Comparison of ENCODE assay signal across 8 mouse cellular contexts in the genomic region with DNA sequence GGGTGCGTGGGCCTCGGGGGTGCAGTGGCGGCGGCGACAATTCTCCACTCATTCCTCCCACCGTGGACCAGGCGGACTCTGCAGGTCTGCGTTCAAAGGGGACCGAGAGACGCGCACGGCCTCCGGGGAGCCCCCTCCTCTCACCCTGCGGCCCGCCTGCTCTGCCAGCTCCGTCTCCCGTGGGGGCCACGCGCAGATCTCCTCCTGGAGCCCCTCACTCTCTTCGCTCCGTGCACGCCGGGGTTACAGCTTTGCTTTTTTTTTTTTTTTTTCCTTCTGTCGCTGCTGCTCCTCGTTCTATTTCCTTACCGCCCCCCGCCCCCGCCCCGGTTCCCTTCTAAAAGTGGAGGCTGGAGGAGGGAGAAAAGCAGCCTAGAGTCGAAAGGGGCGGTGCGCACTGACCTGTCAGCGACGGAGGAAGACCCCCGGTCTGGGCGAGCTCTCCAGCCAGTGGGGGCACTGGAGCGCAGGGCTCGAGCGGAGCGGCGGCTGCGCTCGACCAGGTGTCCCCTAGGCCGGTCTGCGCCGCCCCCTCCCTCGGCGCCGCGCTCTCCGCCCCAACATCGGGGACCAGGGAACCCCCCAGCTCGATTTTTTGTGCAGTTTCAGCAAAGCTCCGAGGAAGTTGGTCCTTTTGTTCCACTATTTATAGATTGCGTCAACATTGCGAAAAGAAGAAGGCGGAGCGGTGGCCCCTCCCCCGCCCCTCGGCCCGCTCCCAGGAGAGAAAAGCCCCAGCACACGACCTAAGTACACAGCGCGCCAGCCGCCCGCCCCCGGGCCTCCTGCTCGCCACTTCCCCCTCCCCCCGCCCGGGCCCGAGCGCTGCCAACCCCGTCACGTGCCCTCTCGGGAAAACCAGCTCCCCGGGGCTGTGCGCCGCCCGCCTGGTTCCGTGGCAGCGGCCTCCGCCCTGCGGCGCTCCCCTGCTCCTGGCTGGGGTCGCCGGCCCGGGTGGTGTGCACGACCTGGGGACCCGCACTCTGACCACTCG.
DNase-seq lines count a peak whose midpoint lies in the region; ATAC-seq and TF ChIP-seq lines count a peak whose summit lies in the region.

No protein-coding gene starts in this region.

- peak overlapping the region; percentile 94 for H3K4me3 ChIP-seq in bone marrow, adult 2 months (replicated peaks; ENCODE audit: control insufficient read depth, low read depth, low read length)
- peak overlapping the region; percentile 65 for H3K4me3 ChIP-seq in embryonic facial prominence, embryonic 15.5 days (replicated peaks)
- peak overlapping the region; percentile 73 for H3K4me3 ChIP-seq in kidney, embryonic 14.5 days (ENCODE audit: low read length)
- H3K4me3 ChIP-seq in limb, embryonic 15.5 days: peak overlapping the region; percentile 79
- peak overlapping the region; percentile 83 for H3K4me3 ChIP-seq in midbrain, postnatal 0 days (ENCODE audit: low read depth, low read length)

- H3K27ac ChIP-seq in bone marrow, adult 2 months (ENCODE audit: control insufficient read depth, insufficient read depth, low read depth, low read length, poor library complexity): peak overlapping the region; percentile 100
- peak overlapping the region; percentile 93 for H3K27ac ChIP-seq in embryonic facial prominence, embryonic 15.5 days (replicated peaks)
- H3K27ac ChIP-seq in kidney, embryonic 14.5 days (ENCODE audit: low read depth, low read length): peak overlapping the region; percentile 63
- H3K27ac ChIP-seq in limb, embryonic 15.5 days: peak overlapping the region; percentile 98
- peak overlapping the region; percentile 79 for H3K27ac ChIP-seq in midbrain, postnatal 0 days (ENCODE audit: low read depth, low read length)

- under 1% methylated on average over 88 of the region's 90 CpGs for WGBS in bone marrow, adult 2 months
- under 1% methylated on average over 88 of the region's 90 CpGs for WGBS in embryonic facial prominence, embryonic 15.5 days
- under 1% methylated on average over 75 of the region's 90 CpGs for WGBS in kidney, embryonic 14.5 days
- under 1% methylated on average over 88 of the region's 90 CpGs for WGBS in limb, embryonic 15.5 days
- WGBS in midbrain, postnatal 0 days: under 1% methylated on average over 56 of the region's 90 CpGs

- no peaks in the 10 kb centered on the region for H3K9me3 ChIP-seq in embryonic facial prominence, embryonic 15.5 days (replicated peaks)
- H3K9me3 ChIP-seq in kidney, embryonic 14.5 days (ENCODE audit: control insufficient read depth, low read length): no peaks in the 10 kb centered on the region
- no peaks in the 10 kb centered on the region for H3K9me3 ChIP-seq in limb, embryonic 15.5 days
- H3K9me3 ChIP-seq in midbrain, postnatal 0 days (ENCODE audit: low read length): no peaks in the 10 kb centered on the region

- H3K36me3 ChIP-seq in embryonic facial prominence, embryonic 15.5 days: no peaks in the 10 kb centered on the region
- H3K36me3 ChIP-seq in kidney, embryonic 14.5 days (ENCODE audit: control insufficient read depth, insufficient read depth, low read length): no peaks in the 10 kb centered on the region
- no peaks in the 10 kb centered on the region; the same call in 1 of the 2 replicates for H3K36me3 ChIP-seq in limb, embryonic 15.5 days
- no peaks in the 10 kb centered on the region for H3K36me3 ChIP-seq in midbrain, postnatal 0 days (ENCODE audit: insufficient read depth, low read length)

- DNase-seq in A20 (ENCODE audit: low read depth, low spot score): peak; percentile 97
- DNase-seq in heart, adult 9 months (ENCODE audit: low spot score in 2 of 2): peak; percentile 87 to 88
- peak; percentile 82 for DNase-seq in midbrain, postnatal 0 days (ENCODE audit: low spot score)
- DNase-seq in spleen, postnatal 36 days (ENCODE audit: low spot score in 2 of 2): peak; percentile 91 to 93

- no peak for TF ChIP-seq CTCF in bone marrow, adult 2 months (IDR thresholded peaks at IDR 0.05; ENCODE audit: control insufficient read depth, insufficient read depth, low read length)
- no peak for TF ChIP-seq CTCF in midbrain, postnatal 0 days (IDR thresholded peaks at IDR 0.05)

- H3K4me2 ChIP-seq in embryonic facial prominence, embryonic 15.5 days (replicated peaks): peak overlapping the region; percentile 97
- peak overlapping the region; percentile 99 for H3K4me2 ChIP-seq in kidney, embryonic 14.5 days (replicated peaks; ENCODE audit: low read depth, low read length)
- H3K4me2 ChIP-seq in limb, embryonic 15.5 days: peak overlapping the region; percentile 90
- H3K4me2 ChIP-seq in midbrain, postnatal 0 days (ENCODE audit: low read depth, low read length, poor library complexity, severe bottlenecking): peak overlapping the region; percentile 98

- peak overlapping the region; percentile 85 for H3K9ac ChIP-seq in embryonic facial prominence, embryonic 15.5 days
- peak overlapping the region; percentile 57 for H3K9ac ChIP-seq in kidney, embryonic 14.5 days (ENCODE audit: low read depth, low read length)
- peak overlapping the region; percentile 78 for H3K9ac ChIP-seq in limb, embryonic 15.5 days
- peak overlapping the region; percentile 70 for H3K9ac ChIP-seq in midbrain, postnatal 0 days (replicated peaks; ENCODE audit: low read length, poor library complexity, severe bottlenecking)

- H3K4me1 ChIP-seq in bone marrow, adult 2 months (ENCODE audit: control insufficient read depth, insufficient read depth, low read length): no peaks in the 10 kb centered on the region; the same call in 1 of the 2 replicates
- peaks cover 44% of the 10 kb centered on the region for H3K4me1 ChIP-seq in embryonic facial prominence, embryonic 15.5 days
- H3K4me1 ChIP-seq in kidney, embryonic 14.5 days (ENCODE audit: control insufficient read depth, insufficient read depth, low read length): peaks cover 20% of the 10 kb centered on the region; the same call in 1 of the 2 replicates
- H3K4me1 ChIP-seq in limb, embryonic 15.5 days: peaks cover 47% of the 10 kb centered on the region
- H3K4me1 ChIP-seq in midbrain, postnatal 0 days (ENCODE audit: insufficient read depth, low read length): no peaks in the 10 kb centered on the region

- peak; percentile 86 for ATAC-seq in embryonic facial prominence, embryonic 15.5 days (ENCODE audit: insufficient number of reproducible peaks, low FRiP score, low TSS enrichment, low read depth)
- peak; percentile 74 for ATAC-seq in kidney, embryonic 14.5 days (ENCODE audit: low FRiP score, low TSS enrichment)
- peak; percentile 76 for ATAC-seq in limb, embryonic 15.5 days (ENCODE audit: insufficient number of reproducible peaks, low FRiP score, low TSS enrichment, low read depth)
- peak; percentile 76 for ATAC-seq in midbrain, postnatal 0 days (ENCODE audit: low FRiP score)

- peak; percentile 64; the same call in 1 of the 2 replicates for TF ChIP-seq POLR2A in bone marrow, adult 2 months (IDR thresholded peaks at IDR 0.05; ENCODE audit: borderline replicate concordance, control insufficient read depth, low read depth, low read length)

- peaks cover 20% of the 10 kb centered on the region; the same call in 1 of the 2 replicates for H3K27me3 ChIP-seq in embryonic facial prominence, embryonic 15.5 days
- H3K27me3 ChIP-seq in kidney, embryonic 14.5 days (ENCODE audit: control insufficient read depth, insufficient read depth, low read length): peaks cover 24% of the 10 kb centered on the region; the same call in 1 of the 2 replicates
- peaks cover 20% of the 10 kb centered on the region; the same call in 1 of the 2 replicates for H3K27me3 ChIP-seq in limb, embryonic 15.5 days
- H3K27me3 ChIP-seq in midbrain, postnatal 0 days (ENCODE audit: insufficient read depth, low read length): peaks cover 21% of the 10 kb centered on the region; the same call in 1 of the 2 replicates

Comparison
In these comparisons a context has a peak if more than half of its experiments do, and no peak if none do; other contexts are left out.
1. Peak in every context shown above with its lines: DNase-seq, ATAC-seq, H3K4me3 ChIP-seq and H3K27ac ChIP-seq.